Comparison of ENCODE assay signal across 17 mouse cellular contexts in genomic region chr13:37918336-37919261, GRCm38 (mm10).
A peak's percentile ranks its signal among the peaks of the same experiment; 100 is the strongest.
DNase-seq lines count a peak whose midpoint lies in the region; ATAC-seq lines count a peak whose summit lies in the region.
"Had no signal": no experiment of that assay in that cellular context is flagged by ENCODE, and none has a peak within 500 bp of the region (broad histone marks: within the 10 kb centered on the region; RNA-seq: fewer than 3 reads in every experiment).

No protein-coding gene starts in this region.

- H3K4me3 ChIP-seq in liver, embryonic 16.5 days (ENCODE audit: low read depth, low read length), result no peak overlapping the region
- no peak overlapping the region for H3K4me3 ChIP-seq in liver, embryonic 12.5 days
- H3K4me3 ChIP-seq in embryonic facial prominence, embryonic 13.5 days, result no peak overlapping the region
- no peak overlapping the region for H3K4me3 ChIP-seq in kidney, embryonic 15.5 days (replicated peaks)
- H3K4me3 ChIP-seq: heart, embryonic 15.5 days; hindbrain, embryonic 15.5 days; liver, embryonic 13.5 days; myocyte had no signal

- WGBS in liver, embryonic 16.5 days (ENCODE audit: insufficient replicate concordance), result 81% methylated on average over 15 of the region's 15 CpGs
- WGBS in liver, embryonic 12.5 days (ENCODE audit: insufficient replicate concordance), result 85% methylated on average over 15 of the region's 15 CpGs
- 52% methylated on average over 15 of the region's 15 CpGs for WGBS in embryonic facial prominence, embryonic 13.5 days
- WGBS in kidney, embryonic 15.5 days, result 83% methylated on average over 15 of the region's 15 CpGs

- peaks cover 2% of the 10 kb centered on the region; the same call in 1 of the 2 replicates for H3K4me1 ChIP-seq in liver, embryonic 16.5 days (ENCODE audit: control insufficient read depth, low read depth, low read length)
- H3K4me1 ChIP-seq in liver, embryonic 12.5 days, result no peaks in the 10 kb centered on the region
- H3K4me1 ChIP-seq in embryonic facial prominence, embryonic 13.5 days, result peaks cover 24% of the 10 kb centered on the region
- peaks cover 9% of the 10 kb centered on the region; the same call in 1 of the 2 replicates for H3K4me1 ChIP-seq in kidney, embryonic 15.5 days
- H3K4me1 ChIP-seq: hindbrain, embryonic 15.5 days had no signal

- ATAC-seq in liver, embryonic 16.5 days (ENCODE audit: low read depth), result peak; percentile 35; the same call in 1 of the 2 replicates
- no peak for ATAC-seq in liver, embryonic 12.5 days
- ATAC-seq in embryonic facial prominence, embryonic 13.5 days (ENCODE audit: insufficient number of reproducible peaks, insufficient read depth, low FRiP score, low TSS enrichment, low read depth), result peak; percentile 48; the same call in 1 of the 2 replicates
- no peak for ATAC-seq in kidney, embryonic 15.5 days (replicated peaks; ENCODE audit: low FRiP score)

- H3K27ac ChIP-seq in liver, embryonic 16.5 days (ENCODE audit: low read length), result no peak overlapping the region
- no peak overlapping the region for H3K27ac ChIP-seq in liver, embryonic 12.5 days
- H3K27ac ChIP-seq in embryonic facial prominence, embryonic 13.5 days, result peak overlapping the region; percentile 86
- H3K27ac ChIP-seq in kidney, embryonic 15.5 days, result peak overlapping the region; percentile 57
- H3K27ac ChIP-seq: heart, embryonic 15.5 days; hindbrain, embryonic 15.5 days; liver, embryonic 13.5 days had no signal

- no peaks in the 10 kb centered on the region for H3K9me3 ChIP-seq in liver, embryonic 16.5 days (replicated peaks; ENCODE audit: control insufficient read depth, low read length)
- H3K9me3 ChIP-seq in liver, embryonic 12.5 days (replicated peaks), result no peaks in the 10 kb centered on the region
- H3K9me3 ChIP-seq in embryonic facial prominence, embryonic 13.5 days, result no peaks in the 10 kb centered on the region
- H3K9me3 ChIP-seq in kidney, embryonic 15.5 days (replicated peaks), result no peaks in the 10 kb centered on the region
- H3K9me3 ChIP-seq: heart, embryonic 15.5 days; hindbrain, embryonic 15.5 days; liver, embryonic 13.5 days had no signal

- H3K36me3 ChIP-seq in liver, embryonic 16.5 days (ENCODE audit: control insufficient read depth, insufficient read depth), result peaks cover 27% of the 10 kb centered on the region
- peaks cover 99% of the 10 kb centered on the region for H3K36me3 ChIP-seq in liver, embryonic 12.5 days
- peaks cover 46% of the 10 kb centered on the region for H3K36me3 ChIP-seq in embryonic facial prominence, embryonic 13.5 days
- peaks cover 85% of the 10 kb centered on the region for H3K36me3 ChIP-seq in kidney, embryonic 15.5 days
- H3K36me3 ChIP-seq: hindbrain, embryonic 15.5 days had no signal

- no peak overlapping the region for H3K4me2 ChIP-seq in liver, embryonic 16.5 days (ENCODE audit: low read depth, low read length)
- no peak overlapping the region for H3K4me2 ChIP-seq in liver, embryonic 12.5 days
- no peak overlapping the region; the same call in 1 of the 2 replicates for H3K4me2 ChIP-seq in embryonic facial prominence, embryonic 13.5 days
- H3K4me2 ChIP-seq in kidney, embryonic 15.5 days, result no peak overlapping the region
- H3K4me2 ChIP-seq: heart, embryonic 15.5 days; hindbrain, embryonic 15.5 days; liver, embryonic 13.5 days; midbrain, embryonic 11.5 days had no signal

- no peaks in the 10 kb centered on the region for H3K27me3 ChIP-seq in liver, embryonic 16.5 days (ENCODE audit: control insufficient read depth, insufficient read depth, low read depth, low read length)
- no peaks in the 10 kb centered on the region for H3K27me3 ChIP-seq in liver, embryonic 12.5 days (replicated peaks)
- H3K27me3 ChIP-seq in embryonic facial prominence, embryonic 13.5 days, result no peaks in the 10 kb centered on the region
- H3K27me3 ChIP-seq in kidney, embryonic 15.5 days, result no peaks in the 10 kb centered on the region
- H3K27me3 ChIP-seq: heart, embryonic 15.5 days; hindbrain, embryonic 15.5 days; liver, embryonic 13.5 days had no signal

- no peak overlapping the region for H3K9ac ChIP-seq in liver, embryonic 16.5 days (ENCODE audit: low read depth, low read length)
- H3K9ac ChIP-seq in liver, embryonic 12.5 days, result no peak overlapping the region
- H3K9ac ChIP-seq in embryonic facial prominence, embryonic 13.5 days, result no peak overlapping the region
- H3K9ac ChIP-seq in kidney, embryonic 15.5 days, result no peak overlapping the region
- H3K9ac ChIP-seq: heart, embryonic 15.5 days; hindbrain, embryonic 15.5 days; liver, embryonic 13.5 days had no signal

- DNase-seq in lung, postnatal 10 days, result peak; percentile 76
- no peak for DNase-seq in cerebellum, postnatal 36 days
- DNase-seq in heart, adult 18-20 months, result no peak
- DNase-seq: adrenal gland, adult 2 months; cerebellum, adult 9-10 months; embryo, embryonic 11 days; liver, embryonic 13.5 days; right cerebral cortex, postnatal 25 days; thymus, adult 2 months had no signal

Comparison
In these comparisons a context has a peak if more than half of its experiments do, and no peak if none do; other contexts are left out.
1. ATAC-seq: peak in liver, embryonic 16.5 days (single experiment) and embryonic facial prominence, embryonic 13.5 days (single experiment); none in liver, embryonic 12.5 days (single experiment) and kidney, embryonic 15.5 days (single experiment).
2. H3K27ac ChIP-seq: peak in embryonic facial prominence, embryonic 13.5 days (single experiment) and kidney, embryonic 15.5 days (single experiment); none in liver, embryonic 16.5 days (single experiment) and liver, embryonic 12.5 days (single experiment).